Mouse (Mus musculus): ENCODE measurements around the gene Pcyox1. TPM values are rescaled to one million over a fixed set of nuclear protein-coding genes. Genes with fewer than 3 reads are reported as not detected.
A peak's percentile ranks its signal among the peaks of the same experiment; 100 is the strongest.

The Pcyox1 gene
- polyA plus RNA-seq, 1 experiment from 2014 or later, result 79.8 TPM

GRCm38 (mm10) chr6:86371950-86372516, 24.9 kb downstream of the Pcyox1 start:
- Histone ChIP-seq H3K36me3 (peaks cover 11% of the 10 kb centered on the region), H3K4me3 (replicated peaks) (peak overlapping the region; percentile 77), H3K9ac (peak overlapping the region; percentile 88), H3K9me3 (no peaks in the 10 kb centered on the region), H3K4me2 (replicated peaks) (peak overlapping the region; percentile 78), H3K27ac (peak overlapping the region; percentile 92; the same call in 1 of the 2 replicates), H3K4me1 (replicated peaks) (peaks cover 14% of the 10 kb centered on the region; the same call in 1 of the 2 replicates), H3K27me3 (replicated peaks) (no peaks in the 10 kb centered on the region)
- ATAC-seq, result no peak
- WGBS, result 2% methylated on average over 12 of the region's 12 CpGs

- Histone ChIP-seq H3K4me1 (replicated peaks) (peaks cover 17% of the 10 kb centered on the region; the same call in 1 of the 2 replicates), H3K4me3 (replicated peaks) (peak overlapping the region; percentile 77), H3K9me3 (no peaks in the 10 kb centered on the region), H3K27me3 (replicated peaks) (no peaks in the 10 kb centered on the region), H3K9ac (peak overlapping the region; percentile 88), H3K27ac (peak overlapping the region; percentile 92), H3K4me2 (replicated peaks) (peak overlapping the region; percentile 78), H3K36me3 (peaks cover 7% of the 10 kb centered on the region; the same call in 1 of the 2 replicates)
- peak; percentile 96 for ATAC-seq
- under 1% methylated on average over 50 of the region's 50 CpGs for WGBS
Measured at GRCm38 (mm10) chr6:86371340-86371911, 25.5 kb downstream of the Pcyox1 start.

GRCm38 (mm10) chr6:86370764-86371339, 26.1 kb downstream of the Pcyox1 start, which contains the start of gene Snrpg:
Gene Snrpg, plus strand, starts transcription at chr6:86371304.
- Histone ChIP-seq H3K9me3 (no peaks in the 10 kb centered on the region), H3K27ac (peak within 1 kb of the TSS; percentile 92), H3K4me2 (replicated peaks) (peak within 1 kb of the TSS; percentile 78), H3K27me3 (replicated peaks) (no peaks in the 10 kb centered on the region), H3K4me1 (replicated peaks) (peaks cover 18% of the 10 kb centered on the region; the same call in 1 of the 2 replicates), H3K36me3 (0 out of 2 replicates have a peak, but pooled peaks cover 6% of the 10 kb centered on the region), H3K4me3 (replicated peaks) (peak within 1 kb of the TSS; percentile 77), H3K9ac (peak within 1 kb of the TSS; percentile 88)
- WGBS, result 17% methylated on average over 15 of the region's 15 CpGs
- ATAC-seq, result peak; percentile 49; the same call in 1 of the 2 replicates

GRCm38 (mm10) chr6:86370093-86370713, 26.8 kb downstream of the Pcyox1 start:
- H3K9ac ChIP-seq, result peak overlapping the region; percentile 49
- peak overlapping the region; percentile 77 for H3K4me3 ChIP-seq (replicated peaks)
- no peaks in the 10 kb centered on the region for H3K9me3 ChIP-seq
- no peak for ATAC-seq
- H3K36me3 ChIP-seq, result 0 out of 2 replicates have a peak, but pooled peaks cover 6% of the 10 kb centered on the region
- no peak overlapping the region for H3K27ac ChIP-seq
- H3K4me2 ChIP-seq (replicated peaks), result peak overlapping the region; percentile 78
- peaks cover 18% of the 10 kb centered on the region; the same call in 1 of the 2 replicates for H3K4me1 ChIP-seq (replicated peaks)
- no peaks in the 10 kb centered on the region for H3K27me3 ChIP-seq (replicated peaks)
- 62% methylated on average over 3 of the region's 3 CpGs for WGBS

GRCm38 (mm10) chr6:86368479-86368878, 28.5 kb downstream of the Pcyox1 start:
- H3K27me3 ChIP-seq (replicated peaks), result no peaks in the 10 kb centered on the region
- peaks cover 18% of the 10 kb centered on the region; the same call in 1 of the 2 replicates for H3K4me1 ChIP-seq (replicated peaks)
- H3K9ac ChIP-seq, result no peak overlapping the region
- 0 out of 2 replicates have a peak, but pooled peaks cover 6% of the 10 kb centered on the region for H3K36me3 ChIP-seq
- WGBS, result 94% methylated on average over 5 of the region's 5 CpGs
- H3K9me3 ChIP-seq, result no peaks in the 10 kb centered on the region
- H3K4me2 ChIP-seq (replicated peaks), result no peak overlapping the region
- no peak for ATAC-seq
- H3K27ac ChIP-seq, result no peak overlapping the region
- H3K4me3 ChIP-seq (replicated peaks), result no peak overlapping the region

- 0 out of 2 replicates have a peak overlapping the region, but pooled peaks have one; percentile 76 for H3K9ac ChIP-seq
- H3K36me3 ChIP-seq, result 0 out of 2 replicates have a peak, but pooled peaks cover 6% of the 10 kb centered on the region
- 67% methylated on average over 2 of the region's 2 CpGs for WGBS
- H3K9me3 ChIP-seq, result no peaks in the 10 kb centered on the region
- H3K27me3 ChIP-seq (replicated peaks), result no peaks in the 10 kb centered on the region
- H3K4me3 ChIP-seq (replicated peaks), result peak overlapping the region; percentile 70
- peak overlapping the region; percentile 85 for H3K4me2 ChIP-seq (replicated peaks)
- H3K4me1 ChIP-seq (replicated peaks), result peaks cover 10% of the 10 kb centered on the region; the same call in 1 of the 2 replicates
- ATAC-seq, result no peak
- no peak overlapping the region for H3K27ac ChIP-seq
Measured at GRCm38 (mm10) chr6:86366853-86367249, 30.1 kb downstream of the Pcyox1 start.

GRCm38 (mm10) chr6:86366125-86366852, 30.7 kb downstream of the Pcyox1 start:
- no peak; the same call in 1 of the 2 replicates for ATAC-seq
- H3K27ac ChIP-seq, result peak overlapping the region; percentile 86
- no peaks in the 10 kb centered on the region for H3K9me3 ChIP-seq
- H3K27me3 ChIP-seq (replicated peaks), result no peaks in the 10 kb centered on the region
- H3K36me3 ChIP-seq, result 0 out of 2 replicates have a peak, but pooled peaks cover 6% of the 10 kb centered on the region
- WGBS, result 39% methylated on average over 25 of the region's 25 CpGs
- H3K4me2 ChIP-seq (replicated peaks), result peak overlapping the region; percentile 85
- peak overlapping the region; percentile 70 for H3K4me3 ChIP-seq (replicated peaks)
- peaks cover 10% of the 10 kb centered on the region; the same call in 1 of the 2 replicates for H3K4me1 ChIP-seq (replicated peaks)
- H3K9ac ChIP-seq, result peak overlapping the region; percentile 76

- peak within 1 kb of the TSS; percentile 85 for H3K4me2 ChIP-seq (replicated peaks)
- under 1% methylated on average over 76 of the region's 76 CpGs for WGBS
- peaks cover 5% of the 10 kb centered on the region; the same call in 1 of the 2 replicates for H3K4me1 ChIP-seq (replicated peaks)
- no peaks in the 10 kb centered on the region for H3K27me3 ChIP-seq (replicated peaks)
- H3K4me3 ChIP-seq (replicated peaks), result peak within 1 kb of the TSS; percentile 70
- H3K9ac ChIP-seq, result peak within 1 kb of the TSS; percentile 76
- peak within 1 kb of the TSS; percentile 86 for H3K27ac ChIP-seq
- ATAC-seq, result peak; percentile 95
- H3K9me3 ChIP-seq, result no peaks in the 10 kb centered on the region
- H3K36me3 ChIP-seq, result 0 out of 2 replicates have a peak, but pooled peaks cover 6% of the 10 kb centered on the region
Measured at GRCm38 (mm10) chr6:86365371-86366124, 31.4 kb downstream of the Pcyox1 start, which contains the start of gene Fam136a. Gene Fam136a, plus strand, starts transcription at chr6:86365646.

- Histone ChIP-seq H3K27ac (no peak overlapping the region), H3K4me1 (replicated peaks) (0 out of 2 replicates have a peak, but pooled peaks cover 4% of the 10 kb centered on the region), H3K4me2 (replicated peaks) (peak overlapping the region; percentile 85), H3K4me3 (replicated peaks) (peak overlapping the region; percentile 70), H3K36me3 (0 out of 2 replicates have a peak, but pooled peaks cover 6% of the 10 kb centered on the region), H3K9me3 (no peaks in the 10 kb centered on the region), H3K27me3 (replicated peaks) (no peaks in the 10 kb centered on the region), H3K9ac (peak overlapping the region; percentile 43)
- WGBS, result 1% methylated on average over 17 of the region's 17 CpGs
- peak; percentile 36 for ATAC-seq
Measured at GRCm38 (mm10) chr6:86364442-86365141, 32.4 kb downstream of the Pcyox1 start.

- Histone ChIP-seq H3K4me3 (replicated peaks) (no peak overlapping the region), H3K36me3 (no peaks in the 10 kb centered on the region), H3K4me1 (replicated peaks) (0 out of 2 replicates have a peak, but pooled peaks cover under 1% of the 10 kb centered on the region), H3K9me3 (no peaks in the 10 kb centered on the region), H3K27me3 (replicated peaks) (no peaks in the 10 kb centered on the region), H3K27ac (no peak overlapping the region), H3K9ac (no peak overlapping the region), H3K4me2 (replicated peaks) (no peak overlapping the region)
- ATAC-seq, result no peak
- WGBS, result 88% methylated on average over 7 of the region's 7 CpGs
Measured at GRCm38 (mm10) chr6:86361373-86361772, 35.6 kb downstream of the Pcyox1 start.
